Mouse (Mus musculus): ENCODE measurements around the gene Esm1. TPM values are rescaled to one million over a fixed set of nuclear protein-coding genes. Genes with fewer than 3 reads are reported as not detected.
"Not testable (repeated sequence)": the region's sequence is repeated elsewhere in the genome, so short reads cannot be mapped to it uniquely, and the experiment has no call there.

Gene Esm1
- total and polyA plus RNA-seq, 3 experiments = 0.34 to 0.94 (median 0.53) TPM

- 53% methylated on average over 8 of the region's 8 CpGs for WGBS
- no peak overlapping the region for H3K27ac ChIP-seq
- DNase-seq = no peak
Measured at GRCm38 (mm10) chr13:113245025-113245424, 35.6 kb downstream of the Esm1 start.

GRCm38 (mm10) chr13:113252580-113252979 is 43.1 kb downstream of the Esm1 start:
- intact Hi-C loops (cut with DNase I); H3K4me3 ChIP-seq; H3K79me2 ChIP-seq (replicated peaks; ENCODE audit: control insufficient read depth, insufficient read depth, low read length); DNase-seq; H3K4me1 ChIP-seq (ENCODE audit: control insufficient read depth, insufficient read depth, low read length); H3K27ac ChIP-seq; H3K9ac ChIP-seq (ENCODE audit: low read depth, low read length); H3K36me3 ChIP-seq (ENCODE audit: control insufficient read depth, insufficient read depth, low read length); H3K27me3 ChIP-seq (ENCODE audit: control insufficient read depth, insufficient read depth, low read length): not testable (repeated sequence)
- 80% methylated on average over 7 of the region's 7 CpGs for WGBS

More at GRCm38 (mm10) chr13:113245025-113245424, 35.6 kb downstream of the Esm1 start:
- TF ChIP-seq CTCF (IDR thresholded peaks at IDR 0.05) = no peak
- no peak for TF ChIP-seq EP300 (IDR thresholded peaks at IDR 0.05; ENCODE audit: insufficient read depth, low read depth, low read length)
- TF ChIP-seq POLR2A (IDR thresholded peaks at IDR 0.05; ENCODE audit: insufficient read depth, low read depth, low read length) = no peak
- Histone ChIP-seq H3K36me3 (ENCODE audit: control insufficient read depth, insufficient read depth, low read length) (no peaks in the 10 kb centered on the region), H3K4me1 (ENCODE audit: control insufficient read depth, insufficient read depth, low read length) (peaks cover 1% of the 10 kb centered on the region; the same call in 1 of the 2 replicates), H3K27me3 (ENCODE audit: control insufficient read depth, insufficient read depth, low read length) (no peaks in the 10 kb centered on the region), H3K9ac (ENCODE audit: low read depth, low read length) (no peak overlapping the region), H3K79me2 (replicated peaks; ENCODE audit: control insufficient read depth, insufficient read depth, low read length) (no peaks in the 10 kb centered on the region), H3K4me3 (no peak overlapping the region)
- intact Hi-C loops (cut with DNase I) = no loop called here

- H3K27ac ChIP-seq = no peak overlapping the region
- intact Hi-C loops (cut with DNase I) = no loop called here
- no peak overlapping the region for H3K9ac ChIP-seq (ENCODE audit: low read depth, low read length)
- WGBS = 52% methylated on average over 2 of the region's 2 CpGs
- TF ChIP-seq EP300 (IDR thresholded peaks at IDR 0.05; ENCODE audit: insufficient read depth, low read depth, low read length) = no peak
- no peak for TF ChIP-seq CTCF (IDR thresholded peaks at IDR 0.05)
- no peak for TF ChIP-seq POLR2A (IDR thresholded peaks at IDR 0.05; ENCODE audit: insufficient read depth, low read depth, low read length)
- DNase-seq = no peak
- no peaks in the 10 kb centered on the region for H3K27me3 ChIP-seq (ENCODE audit: control insufficient read depth, insufficient read depth, low read length)
- H3K79me2 ChIP-seq (replicated peaks; ENCODE audit: control insufficient read depth, insufficient read depth, low read length) = no peaks in the 10 kb centered on the region
- no peaks in the 10 kb centered on the region for H3K4me1 ChIP-seq (ENCODE audit: control insufficient read depth, insufficient read depth, low read length)
- no peak overlapping the region for H3K4me3 ChIP-seq
- H3K36me3 ChIP-seq (ENCODE audit: control insufficient read depth, insufficient read depth, low read length) = no peaks in the 10 kb centered on the region
Measured at GRCm38 (mm10) chr13:113256766-113257165, 47.3 kb downstream of the Esm1 start.

GRCm38 (mm10) chr13:113257190-113257589 is 47.7 kb downstream of the Esm1 start:
- 54% methylated on average over 5 of the region's 5 CpGs for WGBS
- no peak for DNase-seq
- H3K27ac ChIP-seq = no peak overlapping the region
- intact Hi-C loops (cut with DNase I) = no loop called here
- no peaks in the 10 kb centered on the region for H3K4me1 ChIP-seq (ENCODE audit: control insufficient read depth, insufficient read depth, low read length)
- H3K9ac ChIP-seq (ENCODE audit: low read depth, low read length) = no peak overlapping the region
- H3K27me3 ChIP-seq (ENCODE audit: control insufficient read depth, insufficient read depth, low read length) = no peaks in the 10 kb centered on the region
- H3K4me3 ChIP-seq = no peak overlapping the region
- H3K36me3 ChIP-seq (ENCODE audit: control insufficient read depth, insufficient read depth, low read length) = no peaks in the 10 kb centered on the region
- no peak for TF ChIP-seq POLR2A (IDR thresholded peaks at IDR 0.05; ENCODE audit: insufficient read depth, low read depth, low read length)
- TF ChIP-seq EP300 (IDR thresholded peaks at IDR 0.05; ENCODE audit: insufficient read depth, low read depth, low read length) = no peak
- TF ChIP-seq CTCF (IDR thresholded peaks at IDR 0.05) = peak; percentile 58
- no peaks in the 10 kb centered on the region for H3K79me2 ChIP-seq (replicated peaks; ENCODE audit: control insufficient read depth, insufficient read depth, low read length)

- no peaks in the 10 kb centered on the region for H3K36me3 ChIP-seq (ENCODE audit: control insufficient read depth, insufficient read depth, low read length)
- TF ChIP-seq CTCF (IDR thresholded peaks at IDR 0.05) (no peak), POLR2A (IDR thresholded peaks at IDR 0.05; ENCODE audit: insufficient read depth, low read depth, low read length) (no peak), EP300 (IDR thresholded peaks at IDR 0.05; ENCODE audit: insufficient read depth, low read depth, low read length) (no peak)
- H3K4me3 ChIP-seq = no peak overlapping the region
- intact Hi-C loops (cut with DNase I) = no loop called here
- DNase-seq = no peak
- H3K4me1 ChIP-seq (ENCODE audit: control insufficient read depth, insufficient read depth, low read length) = no peaks in the 10 kb centered on the region
- 82% methylated on average over 5 of the region's 5 CpGs for whole genome bisulfite sequencing
- no peak overlapping the region for H3K27ac ChIP-seq
- no peak overlapping the region for H3K9ac ChIP-seq (ENCODE audit: low read depth, low read length)
- H3K79me2 ChIP-seq (replicated peaks; ENCODE audit: control insufficient read depth, insufficient read depth, low read length) = no peaks in the 10 kb centered on the region
- no peaks in the 10 kb centered on the region for H3K27me3 ChIP-seq (ENCODE audit: control insufficient read depth, insufficient read depth, low read length)
Measured at GRCm38 (mm10) chr13:113259237-113259636, 49.8 kb downstream of the Esm1 start.

- intact Hi-C loops (cut with DNase I) = loop anchor here (5.0 kb wide), 1 partner anchor 51 kb away; no protein-coding TSS in a partner anchor
Measured at GRCm38 (mm10) chr13:113262822-113263221, 53.4 kb downstream of the Esm1 start.

More at GRCm38 (mm10) chr13:113262822-113263221, 53.4 kb downstream of the Esm1 start:
- no peak for DNase-seq
- no peaks in the 10 kb centered on the region for H3K27me3 ChIP-seq (ENCODE audit: control insufficient read depth, insufficient read depth, low read length)
- H3K36me3 ChIP-seq (ENCODE audit: control insufficient read depth, insufficient read depth, low read length) = no peaks in the 10 kb centered on the region
- no peak for TF ChIP-seq POLR2A (IDR thresholded peaks at IDR 0.05; ENCODE audit: insufficient read depth, low read depth, low read length)
- no peak for TF ChIP-seq CTCF (IDR thresholded peaks at IDR 0.05)
- TF ChIP-seq EP300 (IDR thresholded peaks at IDR 0.05; ENCODE audit: insufficient read depth, low read depth, low read length) = no peak
- no peak overlapping the region for H3K4me3 ChIP-seq
- WGBS = 40% methylated on average over 12 of the region's 12 CpGs
- no peak overlapping the region for H3K9ac ChIP-seq (ENCODE audit: low read depth, low read length)
- H3K4me1 ChIP-seq (ENCODE audit: control insufficient read depth, insufficient read depth, low read length) = no peaks in the 10 kb centered on the region
- no peak overlapping the region for H3K27ac ChIP-seq
- no peaks in the 10 kb centered on the region for H3K79me2 ChIP-seq (replicated peaks; ENCODE audit: control insufficient read depth, insufficient read depth, low read length)
